Mouse (Mus musculus): Measurements from ENCODE around the gene Ipo5.

The Ipo5 gene

GRCm38 (mm10) chr14:120910733-120911324 is at the start of gene Ipo5:
Gene Ipo5, plus strand, starts transcription at chr14:120911224.
- peak; percentile 96 for DNase-seq

- no peak for DNase-seq
These were observed 47.8 kb upstream of the Ipo5 start for GRCm38 (mm10) chr14:120863205-120863604.

- no peak for DNase-seq
These were observed 46.1 kb upstream of the Ipo5 start for GRCm38 (mm10) chr14:120864896-120865295.

- no peak for DNase-seq
These were observed 44.5 kb upstream of the Ipo5 start for GRCm38 (mm10) chr14:120866573-120866972.

GRCm38 (mm10) chr14:120867121-120867520 is 43.9 kb upstream of the Ipo5 start:
- DNase-seq, result no peak

GRCm38 (mm10) chr14:120868494-120868893 is 42.5 kb upstream of the Ipo5 start:
- DNase-seq, result no peak

GRCm38 (mm10) chr14:120870736-120871135 is 40.3 kb upstream of the Ipo5 start:
- no peak for DNase-seq

GRCm38 (mm10) chr14:120874397-120874796 is 36.6 kb upstream of the Ipo5 start:
- no peak for DNase-seq

- DNase-seq, result no peak
These were observed 35.9 kb upstream of the Ipo5 start for GRCm38 (mm10) chr14:120875144-120875543.

GRCm38 (mm10) chr14:120875811-120876388 is 35.1 kb upstream of the Ipo5 start:
- DNase-seq, result no peak

- no peak for DNase-seq
These were observed 33.9 kb upstream of the Ipo5 start for GRCm38 (mm10) chr14:120877147-120877546.

GRCm38 (mm10) chr14:120879026-120879425 is 32.0 kb upstream of the Ipo5 start:
- no peak for DNase-seq

- no peak for DNase-seq
These were observed 30.4 kb upstream of the Ipo5 start for GRCm38 (mm10) chr14:120880601-120881000.

GRCm38 (mm10) chr14:120881054-120881453 is 30.0 kb upstream of the Ipo5 start:
- peak; percentile 12 for DNase-seq

- DNase-seq, result no peak
These were observed 22.3 kb upstream of the Ipo5 start for GRCm38 (mm10) chr14:120888681-120889080.

GRCm38 (mm10) chr14:120892369-120892768 is 18.7 kb upstream of the Ipo5 start:
- no peak for DNase-seq

- DNase-seq, result no peak
These were observed 14.4 kb upstream of the Ipo5 start for GRCm38 (mm10) chr14:120896613-120897012.

GRCm38 (mm10) chr14:120898876-120899275 is 12.1 kb upstream of the Ipo5 start:
- DNase-seq, result no peak

- peak; percentile 47 for DNase-seq
These were observed 1.6 kb upstream of the Ipo5 start for GRCm38 (mm10) chr14:120909396-120909795.

- no peak for DNase-seq
These were observed 704 bp upstream of the Ipo5 start for GRCm38 (mm10) chr14:120910320-120910719.

- peak; percentile 63 for DNase-seq
These were observed 421 bp downstream of the Ipo5 start for GRCm38 (mm10) chr14:120911388-120911901.

GRCm38 (mm10) chr14:120912090-120912710 is 1.2 kb downstream of the Ipo5 start:
- peak; percentile 17 for DNase-seq

- no peak for DNase-seq
These were observed 1.9 kb downstream of the Ipo5 start for GRCm38 (mm10) chr14:120912916-120913315.

GRCm38 (mm10) chr14:120921805-120922204 is 10.8 kb downstream of the Ipo5 start:
- no peak for DNase-seq

Measured in cerebellum, adult 9-11 months (tissue).